Mouse (Mus musculus) right cerebral cortex, postnatal 25 days (tissue): ENCODE results near the gene Elmod2.
"Not testable (repeated sequence)": the region's sequence is repeated elsewhere in the genome, so short reads cannot be mapped to it uniquely, and the experiment has no call there.

Experiments
- DNase-seq: peaks from one replicate; pipeline ENCODE4 v3.0.0; 2022

Gene Elmod2

DNA sequence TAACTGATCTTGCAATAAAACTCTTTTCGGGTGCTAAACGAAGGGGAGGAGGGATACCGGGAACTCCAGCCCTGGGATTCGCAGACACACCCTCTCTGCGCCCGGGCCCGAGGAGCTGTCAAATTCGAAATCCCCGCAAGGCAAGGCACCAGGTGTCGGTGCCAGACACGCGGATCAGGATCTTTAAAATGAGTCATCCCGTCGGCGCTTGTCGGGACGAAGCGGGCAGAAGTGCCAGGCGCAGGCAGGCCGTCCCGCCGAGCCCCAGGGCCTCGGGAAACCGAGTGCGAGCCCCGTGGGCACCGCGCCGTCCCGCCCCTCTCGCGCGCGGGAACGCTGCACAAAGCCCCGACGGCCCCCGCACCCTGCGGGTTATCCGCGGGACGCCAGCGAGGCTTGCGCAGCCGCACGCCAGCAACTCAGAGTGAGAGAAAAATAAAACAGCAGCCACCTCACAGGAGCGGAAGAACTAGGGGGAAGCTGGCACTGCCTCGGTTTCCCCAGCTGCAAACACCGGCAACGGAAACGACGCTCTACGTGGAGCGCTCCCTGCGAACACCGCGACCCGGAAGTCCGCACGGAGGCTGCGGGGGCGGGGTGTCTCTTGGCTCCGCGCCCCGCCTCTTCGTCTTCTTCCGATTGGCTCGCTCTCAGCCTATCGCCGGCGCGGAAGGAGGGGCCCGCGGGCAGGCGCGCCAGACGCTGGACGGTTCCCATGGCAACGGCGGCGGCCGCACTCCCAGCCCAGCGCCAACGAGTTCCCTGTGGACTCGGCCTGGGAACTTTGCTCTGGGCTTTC is at the start of gene Elmod2:
TSS of gene Elmod2 (minus strand) at position 588 of the 799 bp plus-strand sequence.
- peak; percentile 98 for DNase-seq

DNA sequence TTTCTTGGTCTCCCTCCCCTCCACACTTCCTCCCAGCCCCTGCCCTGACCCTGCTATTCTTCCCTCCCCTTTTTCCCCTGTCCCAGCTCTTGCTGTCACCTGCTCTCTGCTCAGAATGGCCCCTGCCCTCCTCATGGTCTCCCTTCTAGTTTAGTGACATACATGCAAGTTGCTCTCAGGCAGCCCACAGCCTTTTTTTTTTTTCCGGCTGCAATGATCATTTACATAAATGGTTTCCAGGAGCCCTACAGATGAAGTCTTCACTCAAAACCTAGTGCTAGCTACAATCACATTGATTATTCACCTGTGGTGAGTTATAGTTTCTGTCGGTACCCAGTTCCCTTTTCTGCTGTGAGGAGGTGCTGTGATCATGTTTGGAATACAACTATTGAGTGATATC is 48.7 kb upstream of the Elmod2 start:
- DNase-seq: no peak

DNA sequence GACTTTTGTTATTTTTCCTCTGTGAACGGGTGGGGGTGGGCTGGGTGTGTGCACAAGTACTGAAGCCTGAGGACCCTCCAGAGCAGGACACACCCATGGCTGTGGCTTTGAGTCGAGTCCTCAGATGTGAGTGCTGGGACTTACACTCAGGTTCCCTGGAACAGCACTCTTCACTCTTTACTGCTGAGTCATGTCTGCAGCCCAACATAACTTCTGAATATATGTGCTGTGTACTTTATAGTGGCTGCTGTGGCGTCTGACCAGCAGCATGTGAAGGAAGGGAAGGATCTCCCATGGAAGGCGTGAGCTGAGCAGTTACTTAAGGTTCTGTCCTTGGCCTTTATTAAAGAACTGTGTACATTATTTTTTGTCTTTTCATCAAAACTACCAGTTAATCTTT is 47.9 kb upstream of the Elmod2 start:
- DNase-seq: no peak

DNA sequence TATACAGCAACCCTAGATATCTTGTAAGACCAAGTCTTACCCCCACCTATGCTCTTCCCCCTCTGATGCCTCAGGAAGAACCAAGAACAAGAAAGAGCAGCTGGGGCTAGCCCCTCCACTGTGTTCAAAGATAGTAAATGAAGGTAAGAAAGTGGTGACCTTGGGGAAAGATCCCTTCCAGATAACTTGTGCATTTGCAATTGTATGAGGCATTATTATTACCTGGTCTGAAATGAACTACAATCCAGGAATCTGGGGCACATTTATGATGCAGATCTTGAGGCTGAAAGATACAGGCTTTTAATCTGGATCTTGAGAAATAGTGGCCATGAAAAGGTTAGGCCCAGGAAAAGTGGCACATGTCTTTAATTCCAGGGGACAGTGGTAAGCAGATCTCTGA is 44.9 kb upstream of the Elmod2 start:
- DNase-seq: no peak

DNA sequence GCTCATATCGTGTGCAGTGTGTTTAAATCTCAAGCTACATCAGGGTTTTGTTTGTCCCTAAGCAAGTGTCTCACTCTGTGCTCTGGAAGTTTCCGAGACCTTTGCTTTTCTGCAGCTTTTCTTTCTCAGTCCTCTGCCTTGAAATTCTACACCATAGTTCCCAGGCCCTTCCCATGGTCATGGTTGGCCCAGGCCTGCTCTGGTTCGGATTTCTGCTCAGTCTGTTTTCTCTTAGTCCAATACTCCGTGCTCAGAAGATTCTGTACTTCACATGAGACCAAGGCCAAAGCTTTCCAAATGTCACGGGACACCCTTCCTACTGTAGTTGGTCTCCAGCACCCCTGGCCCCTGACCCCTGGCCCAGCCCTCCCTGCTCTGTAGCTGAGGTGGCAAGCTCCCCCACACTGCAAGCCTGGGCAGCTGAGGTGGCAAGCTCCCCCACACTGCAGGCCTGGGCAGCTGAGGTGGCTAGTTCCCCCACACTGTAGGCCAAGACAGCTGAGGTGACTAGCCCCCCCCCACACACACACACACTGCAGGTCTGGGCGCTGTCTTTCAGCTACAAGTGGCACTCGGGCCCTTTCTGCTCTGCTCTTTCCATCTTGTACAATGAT is 31.0 kb upstream of the Elmod2 start:
- DNase-seq: no peak

DNA sequence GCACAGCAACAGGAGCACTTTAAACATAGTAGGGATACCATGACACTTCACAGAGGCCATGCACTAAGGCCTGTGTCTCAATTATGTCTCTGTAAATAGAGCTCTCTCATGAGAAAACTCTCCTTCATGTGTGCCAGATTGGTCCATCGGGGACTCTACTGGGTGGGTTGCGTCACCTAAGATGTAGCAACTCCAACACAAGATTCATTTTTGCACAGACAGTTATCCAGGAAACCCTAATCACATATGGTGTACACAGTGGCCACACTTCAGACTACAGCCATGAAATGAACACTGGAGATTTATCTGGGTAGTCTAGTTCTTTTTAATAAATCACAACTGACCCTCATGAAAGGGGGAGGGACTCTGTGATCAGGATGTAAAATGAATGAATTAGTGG is 19.0 kb upstream of the Elmod2 start:
- DNase-seq: no peak

DNA sequence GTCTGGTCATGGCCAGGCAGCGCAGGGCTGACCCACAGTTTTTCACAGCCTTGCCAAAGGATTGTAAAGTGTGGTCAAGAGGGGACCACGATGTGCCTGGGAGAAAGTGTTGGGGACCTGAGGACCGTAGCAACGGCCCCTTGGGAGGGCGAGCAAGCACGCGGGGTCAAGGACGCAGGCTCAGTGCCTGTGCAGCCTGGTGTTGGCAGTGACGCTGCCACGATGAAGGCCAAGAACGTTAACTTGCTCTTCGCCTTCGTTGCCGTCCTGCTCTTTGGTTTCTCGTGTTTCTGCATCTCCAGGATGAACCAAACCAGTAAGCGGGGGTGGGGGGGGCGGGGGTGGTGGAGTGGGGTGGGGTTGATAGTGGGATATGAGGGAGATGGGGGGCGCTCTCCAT is 16.0 kb upstream of the Elmod2 start, which contains the start of gene Mgat4d:
TSS of gene Mgat4d (plus strand) at position 209 of the 400 bp plus-strand sequence.
- DNase-seq: no peak

DNA sequence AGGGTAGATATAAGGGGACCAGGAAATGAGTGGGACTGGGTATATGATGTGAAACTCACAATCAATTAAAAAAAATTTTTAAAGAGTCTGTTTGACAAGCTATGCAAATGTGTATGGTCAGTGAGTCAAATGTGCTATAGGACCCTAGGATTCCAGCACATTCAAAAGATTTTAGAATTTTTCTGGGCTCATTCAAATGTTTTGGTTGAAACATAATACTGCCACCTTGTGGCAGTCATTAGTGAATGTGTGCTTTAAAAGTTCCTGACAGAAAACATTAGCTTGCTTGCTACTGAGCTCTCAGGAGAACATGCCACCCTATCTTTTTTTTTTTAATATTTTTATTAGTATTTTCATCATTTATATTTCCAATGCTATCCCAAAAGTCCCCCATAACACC is 10.4 kb upstream of the Elmod2 start:
- no peak for DNase-seq

DNA sequence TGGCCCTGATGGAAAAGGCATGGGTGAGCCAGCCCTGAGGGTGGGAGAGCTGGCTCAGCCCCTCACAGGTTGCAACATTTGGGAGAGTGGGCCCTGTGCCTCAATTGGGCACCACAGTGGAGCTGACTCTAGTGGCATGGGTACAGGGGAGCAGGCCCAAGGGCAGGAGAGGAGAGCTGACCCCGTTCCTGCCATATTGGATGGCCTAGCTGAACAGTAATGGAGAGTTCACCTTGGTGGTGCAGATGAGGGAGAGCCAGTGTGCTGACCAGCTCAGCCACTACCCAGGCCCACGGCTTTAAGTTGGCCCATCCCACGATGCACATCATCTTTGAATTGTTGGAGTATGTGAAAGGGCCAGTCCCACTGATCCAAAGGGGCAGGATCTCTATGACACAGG is 9.8 kb upstream of the Elmod2 start:
- no peak for DNase-seq

DNA sequence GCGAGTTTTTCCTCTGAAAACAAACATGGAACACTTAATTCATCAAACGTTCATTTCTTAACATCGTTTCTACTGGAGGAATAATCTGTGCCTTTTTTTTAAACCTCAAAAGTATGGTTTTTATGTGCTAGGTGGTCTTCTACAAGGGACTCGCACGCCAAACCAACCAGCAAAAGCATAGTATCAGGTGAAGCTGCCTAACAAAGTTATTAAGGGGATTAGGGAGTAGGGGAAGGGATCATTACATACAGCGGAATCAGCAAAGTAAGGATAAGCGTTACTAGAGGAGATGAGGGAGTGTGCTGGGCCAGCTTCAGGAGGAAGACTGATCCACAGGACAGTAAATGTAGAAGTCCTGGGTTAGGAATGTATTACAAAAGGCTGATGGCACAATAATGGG is 578 bp upstream of the Elmod2 start:
- no peak for DNase-seq

DNA sequence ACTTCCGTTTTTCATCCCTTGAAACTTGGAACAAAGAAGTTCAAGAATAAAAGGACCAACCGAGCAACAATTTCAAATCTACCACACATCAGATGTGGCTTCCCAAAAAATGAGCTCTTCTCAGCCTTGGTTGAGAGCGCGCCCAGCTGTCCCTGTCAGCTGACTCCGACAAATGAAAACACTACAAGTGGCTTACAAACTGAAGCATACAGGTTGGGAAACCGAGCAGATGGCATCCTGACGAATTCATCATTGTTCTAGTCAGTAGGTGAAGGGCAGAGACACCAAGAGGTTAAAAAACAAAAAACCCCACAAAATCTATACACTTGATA is 753 bp downstream of the Elmod2 start:
- DNase-seq: no peak

DNA sequence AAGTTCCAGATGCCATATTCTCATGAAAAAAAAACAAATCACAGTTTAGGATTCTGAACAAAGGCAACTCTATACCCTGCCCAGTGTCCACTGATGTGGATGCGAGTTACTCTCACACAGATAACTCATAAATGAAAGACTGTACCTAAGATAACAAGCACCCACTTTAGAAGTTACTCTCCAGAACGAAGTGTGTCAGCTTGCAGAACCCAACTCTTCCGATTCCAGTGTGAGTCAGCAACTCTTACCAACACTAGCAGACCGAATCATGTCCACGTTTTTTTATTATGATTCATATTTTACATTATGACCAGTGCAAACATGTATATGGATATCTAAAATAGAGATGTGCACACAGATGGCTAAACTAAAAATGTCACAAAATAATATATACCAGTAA is 4.4 kb downstream of the Elmod2 start:
- no peak for DNase-seq

DNA sequence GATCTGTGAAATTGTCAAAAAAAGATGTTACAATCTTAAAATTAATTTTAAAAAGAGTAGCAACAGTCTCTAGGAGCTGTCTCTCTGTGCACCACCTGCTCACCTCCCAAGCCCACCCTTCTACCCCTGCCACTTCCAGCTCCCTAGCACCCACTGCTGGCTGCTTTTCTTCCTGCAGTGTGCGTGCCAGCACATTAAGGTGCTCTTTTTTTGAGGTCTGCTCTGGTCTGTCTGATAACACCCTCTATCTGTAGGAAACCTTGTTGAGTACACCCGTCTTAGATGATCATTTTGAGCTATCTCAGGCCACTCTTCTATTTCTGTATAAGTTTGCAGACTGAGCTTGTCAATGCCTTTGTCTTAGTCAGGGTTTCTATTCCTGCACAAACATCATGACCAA is 9.2 kb downstream of the Elmod2 start:
- no peak for DNase-seq

DNA sequence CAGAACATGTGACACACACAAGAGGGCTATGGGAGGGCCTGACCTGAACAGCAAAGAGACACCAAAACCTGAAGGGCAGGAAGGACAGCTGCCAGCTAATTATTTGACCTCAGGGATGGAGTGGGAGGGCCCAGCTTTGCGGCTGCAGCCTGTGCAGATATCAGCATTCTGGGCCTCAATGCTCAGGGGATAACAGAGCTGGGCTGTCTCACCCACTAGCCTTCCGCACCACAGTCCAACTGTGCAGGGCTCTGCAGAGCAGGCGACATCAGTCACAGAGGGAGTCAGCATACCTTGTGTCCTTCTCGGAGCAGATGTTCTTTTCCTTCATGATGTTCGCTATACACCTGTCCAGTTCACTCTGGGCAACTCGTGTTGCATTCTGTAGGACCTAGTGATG is 9.9 kb downstream of the Elmod2 start:
- DNase-seq: no peak

DNA sequence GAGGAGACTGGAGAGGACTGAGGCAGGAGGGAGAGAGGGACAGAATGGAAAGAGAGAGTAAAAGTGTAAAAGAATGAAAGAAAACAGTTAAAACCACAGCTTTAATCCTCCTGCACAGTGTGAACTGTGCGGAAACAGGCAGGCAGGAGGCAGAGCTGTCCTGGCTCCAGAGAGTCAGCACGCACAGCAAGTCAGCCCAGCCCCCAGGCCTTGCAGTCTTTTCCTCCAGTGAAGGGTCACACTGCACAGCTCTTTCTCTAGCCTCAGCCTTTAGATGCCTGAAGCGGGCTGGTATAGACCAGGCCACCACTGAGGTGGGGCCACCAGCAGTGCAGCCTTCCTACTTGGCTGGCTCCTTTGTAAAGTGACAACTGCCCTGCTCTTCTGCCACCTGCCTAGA is 11.7 kb downstream of the Elmod2 start:
- DNase-seq: no peak

DNA sequence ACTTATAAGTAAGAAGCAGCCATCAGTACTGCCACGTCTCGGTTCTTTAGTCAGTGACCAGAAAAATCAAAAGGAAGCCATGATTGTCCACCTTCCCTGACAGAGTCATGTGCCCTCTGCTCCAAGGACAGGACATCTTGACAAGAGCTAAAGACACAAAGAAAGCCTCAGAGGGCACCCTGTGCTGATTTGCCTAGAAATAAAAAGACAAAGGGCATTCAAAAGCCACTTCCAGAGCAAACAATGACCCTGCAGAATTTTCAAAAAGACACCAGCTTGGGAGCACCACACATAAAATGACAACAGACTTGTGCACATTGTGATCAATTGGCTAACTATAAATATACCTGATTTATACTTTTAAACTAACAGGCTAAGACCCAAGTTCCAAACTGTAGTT is 16.6 kb downstream of the Elmod2 start:
- no peak for DNase-seq

DNA sequence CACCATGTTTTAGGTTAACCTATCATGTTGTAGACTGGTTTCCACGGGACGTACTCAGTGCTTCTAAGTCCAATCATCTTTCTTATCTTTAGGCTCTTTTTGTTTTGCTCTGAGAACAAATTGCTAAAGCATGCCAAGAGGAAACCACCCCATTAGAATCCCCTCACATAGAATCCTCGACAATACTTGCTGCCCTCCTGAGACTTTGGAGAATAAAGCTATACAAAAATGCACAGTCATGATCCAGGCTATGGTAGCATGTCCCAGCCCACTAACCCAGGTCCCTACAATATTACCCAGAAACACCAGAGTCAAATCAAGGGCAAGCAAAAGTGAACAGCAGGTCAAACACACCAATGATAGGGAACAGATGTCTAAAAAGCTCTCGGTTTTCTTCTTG is 17.2 kb downstream of the Elmod2 start:
- not testable (repeated sequence) for DNase-seq

DNA sequence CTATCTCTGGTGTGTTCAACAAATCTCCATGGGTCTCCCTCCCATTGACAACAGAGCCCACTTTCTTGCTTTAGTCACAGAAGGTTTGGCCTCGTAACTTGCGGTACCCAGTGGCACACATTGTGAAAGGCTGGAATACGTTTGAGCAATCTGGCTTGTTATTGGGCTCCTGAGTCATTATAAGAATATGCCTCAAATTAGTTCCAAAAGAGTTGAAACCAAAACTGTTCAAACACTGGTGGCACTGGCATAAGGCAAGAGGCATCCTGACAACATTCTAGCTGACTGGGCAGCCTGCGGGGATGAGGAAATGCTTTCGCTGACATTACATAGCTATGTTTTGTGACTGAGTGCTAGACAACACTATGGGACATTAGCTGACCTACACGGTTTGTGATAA is 22.4 kb downstream of the Elmod2 start:
- DNase-seq: no peak

DNA sequence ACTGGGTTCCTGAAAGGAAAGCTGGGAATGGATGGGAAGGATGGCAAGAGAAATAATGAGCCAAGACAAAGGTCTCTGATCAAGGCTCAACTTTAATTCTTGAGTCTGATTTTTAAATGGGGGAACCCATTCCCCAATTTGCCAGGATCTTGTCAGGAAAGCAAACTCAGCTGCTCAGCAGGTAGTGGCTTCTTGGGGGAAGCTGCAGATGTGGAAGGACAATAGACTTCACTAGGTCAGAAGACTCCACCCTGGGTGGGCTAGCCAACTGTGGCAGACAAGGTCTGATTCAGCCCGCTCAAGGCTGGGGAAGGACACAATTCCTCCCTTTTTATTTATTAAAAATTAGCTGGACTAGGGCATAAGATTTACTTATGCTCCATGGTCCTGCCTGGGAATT is 27.3 kb downstream of the Elmod2 start:
- DNase-seq: no peak

DNA sequence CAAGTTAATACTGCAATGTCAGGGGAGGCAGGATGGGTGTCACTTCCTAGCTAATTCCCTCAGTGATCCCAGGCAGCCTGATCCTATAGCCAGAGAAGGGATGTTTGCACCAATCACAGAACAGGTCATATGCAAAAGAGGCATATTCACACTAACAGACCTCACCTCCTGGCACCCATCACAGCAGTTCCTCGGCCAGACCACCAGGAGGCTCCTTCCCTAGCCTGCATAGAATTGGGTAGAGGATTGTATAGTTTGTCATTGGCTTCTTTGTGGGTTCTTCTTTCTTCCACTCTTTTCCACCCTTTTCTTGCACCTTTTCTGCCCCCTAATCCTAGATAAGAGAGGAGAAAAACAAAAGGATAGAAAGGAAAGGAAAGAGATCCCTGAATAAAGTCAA is 32.2 kb downstream of the Elmod2 start:
- DNase-seq: no peak

DNA sequence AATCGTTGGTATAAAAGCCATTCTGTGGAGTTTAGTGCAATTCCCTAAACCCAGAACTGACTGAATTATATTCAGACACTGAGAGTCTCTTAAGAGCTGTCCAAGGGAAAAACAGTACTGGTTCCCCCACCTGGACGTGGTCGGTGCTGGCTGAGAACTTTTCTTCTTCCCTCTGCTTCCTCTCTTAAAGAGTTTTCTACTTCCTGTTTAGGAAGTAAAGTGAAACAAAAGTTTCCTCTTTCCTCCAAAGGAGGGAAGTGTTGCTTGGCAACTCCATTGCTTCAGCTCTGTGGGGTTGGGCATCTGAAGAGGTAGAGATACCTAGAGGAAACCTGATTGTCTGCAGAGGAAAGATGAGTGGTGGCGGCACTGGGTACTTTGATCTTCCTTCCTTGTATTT is 34.9 kb downstream of the Elmod2 start:
- DNase-seq: no peak

DNA sequence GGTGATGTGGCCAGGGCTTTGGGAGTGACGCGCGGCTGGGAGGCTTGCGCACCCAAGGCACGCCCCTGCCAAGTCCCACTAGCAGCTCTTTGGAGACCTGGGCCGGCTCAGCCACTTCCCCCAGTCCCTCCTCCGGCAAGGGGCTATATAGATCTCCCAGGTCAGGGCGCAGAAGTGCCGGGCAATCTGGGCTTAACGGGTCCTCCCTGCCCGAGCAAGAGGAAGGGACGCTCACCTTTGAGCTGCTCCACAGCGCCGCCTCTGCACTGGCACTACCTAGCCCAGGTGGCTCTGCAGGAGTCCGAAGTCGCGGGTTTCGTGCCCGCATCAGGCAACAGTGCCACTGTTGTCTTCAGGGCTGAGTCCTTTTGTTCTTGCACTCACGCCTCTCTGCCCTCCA is 42.1 kb downstream of the Elmod2 start, which contains the start of gene Ucp1:
TSS of gene Ucp1 (plus strand) at position 177 of the 400 bp plus-strand sequence.
- DNase-seq: no peak

DNA sequence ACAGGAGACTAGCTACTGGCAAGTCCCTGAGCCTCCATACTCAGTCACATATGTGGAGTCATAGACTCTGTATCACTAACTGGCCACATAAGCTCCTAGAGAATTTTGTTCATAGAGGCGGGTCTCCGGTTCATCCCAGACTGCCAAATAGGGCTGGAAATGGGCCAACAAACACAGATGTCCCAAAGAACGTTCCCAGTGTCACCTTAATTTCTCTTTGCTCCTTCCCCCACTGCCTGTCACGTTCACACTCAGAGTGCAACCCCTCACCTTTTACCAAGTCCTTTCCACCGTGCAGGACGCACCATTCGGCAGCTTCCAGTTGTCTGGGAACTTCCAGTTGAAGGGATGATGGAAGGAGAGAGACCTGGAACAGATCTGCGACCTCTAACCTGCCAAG is 46.9 kb downstream of the Elmod2 start:
- DNase-seq: no peak

DNA sequence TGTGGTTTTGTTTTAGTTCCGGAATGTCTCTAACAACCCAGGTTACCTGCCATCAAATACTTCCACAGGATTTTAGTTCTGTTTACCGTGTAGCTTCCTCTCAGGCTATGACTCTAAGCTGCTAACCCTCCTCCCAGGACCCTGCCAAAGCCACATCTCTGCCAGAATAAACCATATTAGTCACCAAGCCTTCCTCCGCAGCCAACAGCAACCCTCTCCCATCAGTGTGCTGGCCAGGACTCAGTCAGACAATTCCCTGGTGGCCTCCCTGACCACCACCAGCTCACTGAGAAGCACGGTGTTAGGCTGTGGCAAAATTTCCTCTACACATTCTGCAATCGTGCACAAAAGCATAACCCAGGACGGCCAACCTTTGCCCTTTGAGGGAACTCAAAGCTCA is 53.9 kb downstream of the Elmod2 start:
- no peak for DNase-seq

DNA sequence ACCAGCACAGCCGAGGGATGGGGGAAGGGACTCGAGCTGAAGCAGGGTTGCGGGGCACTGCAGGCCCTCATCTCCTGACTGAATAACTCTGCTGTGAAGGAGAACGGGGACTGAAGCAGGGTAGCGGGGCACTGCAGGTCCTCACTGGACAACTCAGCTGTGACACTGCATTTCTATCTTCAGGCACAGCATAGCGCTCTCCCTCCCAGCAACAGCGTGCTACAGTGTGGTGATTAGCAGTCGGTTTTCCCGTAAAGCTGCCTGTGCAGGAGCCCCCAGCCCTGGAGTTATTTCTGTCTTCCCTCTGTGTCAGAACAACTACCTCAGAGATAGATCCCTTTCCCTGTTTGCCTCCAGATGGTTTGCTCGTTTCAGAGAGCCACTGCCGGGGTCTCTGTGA is 57.8 kb downstream of the Elmod2 start:
- no peak for DNase-seq
